ENCODE assay signal across 9 mouse cellular contexts in the genomic region with DNA sequence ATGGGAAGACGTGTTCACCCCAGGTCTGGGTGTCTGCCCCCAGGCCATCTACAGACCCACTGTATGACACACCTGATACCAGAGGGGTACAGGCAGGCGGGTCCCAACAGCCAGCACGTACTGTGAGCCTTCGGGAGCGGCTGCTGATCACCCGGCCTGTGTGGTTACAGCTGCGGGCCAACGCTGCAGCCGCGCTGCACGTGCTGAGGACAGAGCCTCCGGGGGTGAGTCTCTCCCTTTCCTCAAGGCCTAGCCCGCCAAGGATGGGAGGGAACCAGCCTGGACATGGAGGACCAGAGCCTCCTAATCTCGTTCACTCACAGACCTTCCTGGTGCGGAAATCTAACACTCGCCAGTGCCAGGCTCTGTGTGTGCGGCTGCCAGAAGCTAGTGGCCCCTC. TPM values are rescaled to one million over a fixed set of nuclear protein-coding genes. Genes with fewer than 3 reads are reported as not detected.
DNase-seq lines count a peak whose midpoint lies in the region; ATAC-seq and TF ChIP-seq lines count a peak whose summit lies in the region.
"Had no signal": no experiment of that assay in that cellular context is flagged by ENCODE, and none has a peak within 500 bp of the region (broad histone marks: within the 10 kb centered on the region; RNA-seq: fewer than 3 reads in every experiment).

No protein-coding gene starts in this region.

- peaks cover 4% of the 10 kb centered on the region for H3K4me1 ChIP-seq in heart, adult 2 months (ENCODE audit: control insufficient read depth, insufficient read depth, low read length)
- H3K4me1 ChIP-seq in heart, postnatal 0 days (ENCODE audit: control insufficient read depth, insufficient read depth) = peaks cover 10% of the 10 kb centered on the region

- no peaks in the 10 kb centered on the region for H3K9me3 ChIP-seq in heart, postnatal 0 days (replicated peaks; ENCODE audit: control insufficient read depth, low read length)

- H3K9ac ChIP-seq in heart, adult 2 months (ENCODE audit: low read depth, low read length) = peak overlapping the region; percentile 56
- no peak overlapping the region for H3K9ac ChIP-seq in heart, postnatal 0 days (replicated peaks; ENCODE audit: low read depth, low read length)

- no peak for TF ChIP-seq EP300 in heart, adult 2 months (IDR thresholded peaks at IDR 0.05; ENCODE audit: insufficient read depth, low read depth, low read length)
- TF ChIP-seq EP300 in heart, postnatal 0 days (IDR thresholded peaks at IDR 0.05; ENCODE audit: low read depth) = no peak

- no peak for TF ChIP-seq POLR2A in heart, adult 2 months (IDR thresholded peaks at IDR 0.05; ENCODE audit: insufficient read depth, low read depth, low read length)

- H3K27ac ChIP-seq in heart, adult 2 months = peak overlapping the region; percentile 67
- H3K27ac ChIP-seq in heart, postnatal 0 days (ENCODE audit: low read depth) = peak overlapping the region; percentile 46

- peak; percentile 22 for ATAC-seq in heart, postnatal 0 days (ENCODE audit: insufficient read depth, low read depth)
- ATAC-seq in megakaryocyte progenitor cell, adult 5-6 weeks (replicated peaks; ENCODE audit: poor library complexity) = peak; percentile 18; the same call in 1 of the 2 replicates

- TF ChIP-seq CTCF in heart, adult 2 months (IDR thresholded peaks at IDR 0.05) = no peak
- no peak for TF ChIP-seq CTCF in heart, postnatal 0 days (IDR thresholded peaks at IDR 0.05; ENCODE audit: low read depth)

- 16% methylated on average over 17 of the region's 17 CpGs for WGBS in heart, adult 2 months
- WGBS in heart, postnatal 0 days = 5% methylated on average over 17 of the region's 17 CpGs

- H3K4me3 ChIP-seq in heart, adult 2 months = peak overlapping the region; percentile 46
- peak overlapping the region; percentile 29 for H3K4me3 ChIP-seq in heart, postnatal 0 days (ENCODE audit: low read depth, low read length)

- no peaks in the 10 kb centered on the region for H3K36me3 ChIP-seq in heart, adult 2 months (ENCODE audit: control insufficient read depth, insufficient read depth, low read length)
- peaks cover 38% of the 10 kb centered on the region for H3K36me3 ChIP-seq in heart, postnatal 0 days (replicated peaks; ENCODE audit: control insufficient read depth, insufficient read depth, low read length)

- intact Hi-C loops in heart, adult 2 months (cut with DNase I) = no loop called here
- intact Hi-C loops in gastrocnemius, postnatal 14 days (cut with DNase I; ENCODE audit: low total_unique reads) = no loop called here

- H3K79me2 ChIP-seq in heart, adult 2 months (replicated peaks; ENCODE audit: control insufficient read depth, insufficient read depth, low read length) = no peaks in the 10 kb centered on the region

- no peaks in the 10 kb centered on the region for H3K27me3 ChIP-seq in heart, adult 2 months (ENCODE audit: control insufficient read depth, insufficient read depth, low read length)
- peaks cover 17% of the 10 kb centered on the region; the same call in 1 of the 2 replicates for H3K27me3 ChIP-seq in heart, postnatal 0 days (ENCODE audit: control insufficient read depth, insufficient read depth, low read length)

- H3K4me2 ChIP-seq in heart, postnatal 0 days (ENCODE audit: low read depth, low read length) = peak overlapping the region; percentile 51

- peak in 1 of 2 experiments; percentile 50 for DNase-seq in heart, adult 2 months
- no peak for DNase-seq in heart, adult 18-20 months
- DNase-seq in NIH3T3 (ENCODE audit: low read depth) = peak; percentile 68
- no peak for DNase-seq in heart, postnatal 0 days (ENCODE audit: low spot score)
- DNase-seq in ovary, postnatal 36 days (ENCODE audit: low spot score) = no peak
- no peak for DNase-seq in frontal cortex, postnatal 14 days (ENCODE audit: low spot score in 2 of 2)
- no peak for DNase-seq in gastrocnemius, postnatal 14 days

RNA-seq across cellular contexts. Expression of gene Rin1, which starts 0.8 kb away (rescaled TPM):
- total RNA-seq in heart, adult 2 months (2021) = 1 to 10 TPM; 1.2 to 1.8 TPM
- polyA plus RNA-seq in heart, adult 2 months (2012; rRNA removed) = 2.1 and 3.0 TPM in 2 replicates
- total RNA-seq in heart, adult 18-20 months (2021) = 1 to 10 TPM; 1.9 to 2.4 TPM
- 3.1 and 3.2 TPM in 2 replicates for total RNA-seq in heart, postnatal 0 days (2014; rRNA removed; ENCODE audit: low replicate concordance)
- 0.97 and 1.3 TPM in 2 replicates for polyA plus RNA-seq in heart, postnatal 0 days (2015; fragmentation: Nextera tagmentation; extraction: Ambion mirVana)
- total RNA-seq in megakaryocyte progenitor cell, adult 5-6 weeks (2015) = 0.17 and 0.22 TPM in 2 replicates
- total RNA-seq in megakaryocyte progenitor cell, adult 5-6 weeks (2017) = 0.12 and 0.47 TPM in 2 replicates
- 1 to 10 TPM in 1 of 2 experiments, under 1 TPM in 1; 0.55 to 1.1 TPM for total RNA-seq in gastrocnemius, postnatal 14 days (2021)
- total RNA-seq: hematopoietic stem cell, adult 5-6 weeks had no signal

RNA-seq across cellular contexts. Expression of gene Brms1, which starts 9.9 kb away (rescaled TPM):
- total RNA-seq in heart, adult 2 months (2021) = 10 to 100 TPM; 14.3 to 16.9 TPM
- 17.0 and 18.1 TPM in 2 replicates for polyA plus RNA-seq in heart, adult 2 months (2012; rRNA removed)
- 10 to 100 TPM; 11.8 to 16.2 TPM for total RNA-seq in heart, adult 18-20 months (2021)
- total RNA-seq in heart, postnatal 0 days (2014; rRNA removed; ENCODE audit: low replicate concordance) = 1.9 and 13.6 TPM in 2 replicates
- 20.0 and 20.4 TPM in 2 replicates for polyA plus RNA-seq in heart, postnatal 0 days (2015; fragmentation: Nextera tagmentation; extraction: Ambion mirVana)
- total RNA-seq in megakaryocyte progenitor cell, adult 5-6 weeks (2015) = 12.8 and 19.7 TPM in 2 replicates
- 36.6 and 39.8 TPM in 2 replicates for total RNA-seq in megakaryocyte progenitor cell, adult 5-6 weeks (2017)
- total RNA-seq in gastrocnemius, postnatal 14 days (2021) = 10 to 100 TPM; 11.1 to 11.3 TPM

RNA-seq across cellular contexts. Expression of gene AC124502.3, which starts 12.3 kb away (rescaled TPM):
- total RNA-seq in heart, adult 2 months (2021) = 1 to 10 TPM; 1.3 to 2.3 TPM
- polyA plus RNA-seq in heart, adult 2 months (2012; rRNA removed) = 0.08 and 0.15 TPM in 2 replicates
- total RNA-seq in heart, adult 18-20 months (2021) = 1 to 10 TPM in 1 of 2 experiments, under 1 TPM in 1; 0.93 to 2.7 TPM
- total RNA-seq in heart, postnatal 0 days (2014; rRNA removed; ENCODE audit: low replicate concordance) = 1.7 TPM in 1 of 2 replicates, not detected in the other
- polyA plus RNA-seq in heart, postnatal 0 days (2015; fragmentation: Nextera tagmentation; extraction: Ambion mirVana) = 0.97 and 1.4 TPM in 2 replicates
- total RNA-seq in megakaryocyte progenitor cell, adult 5-6 weeks (2015) = 6.1 and 6.4 TPM in 2 replicates
- 8.0 and 8.2 TPM in 2 replicates for total RNA-seq in megakaryocyte progenitor cell, adult 5-6 weeks (2017)
- total RNA-seq in gastrocnemius, postnatal 14 days (2021) = under 1 TPM; 0.43 to 0.89 TPM

RNA-seq across cellular contexts. Expression of gene B4gat1, which starts 12.4 kb away (rescaled TPM):
- 10 to 100 TPM; 43.2 to 43.8 TPM for total RNA-seq in heart, adult 2 months (2021)
- polyA plus RNA-seq in heart, adult 2 months (2012; rRNA removed) = 43.2 and 48.8 TPM in 2 replicates
- total RNA-seq in heart, adult 18-20 months (2021) = 10 to 100 TPM; 46.0 TPM
- total RNA-seq in heart, postnatal 0 days (2014; rRNA removed; ENCODE audit: low replicate concordance) = 46.2 and 58.3 TPM in 2 replicates
- polyA plus RNA-seq in heart, postnatal 0 days (2015; fragmentation: Nextera tagmentation; extraction: Ambion mirVana) = 47.4 and 48.2 TPM in 2 replicates
- 0.99 TPM in 1 of 2 replicates, not detected in the other for total RNA-seq in megakaryocyte progenitor cell, adult 5-6 weeks (2015)
- total RNA-seq in megakaryocyte progenitor cell, adult 5-6 weeks (2017) = 0.75 TPM in 1 of 2 replicates, not detected in the other
- total RNA-seq in gastrocnemius, postnatal 14 days (2021) = 10 to 100 TPM; 20.4 to 23.7 TPM
- total RNA-seq: hematopoietic stem cell, adult 5-6 weeks had no signal

RNA-seq across cellular contexts. Expression of gene Cd248, which starts 16.8 kb away (rescaled TPM):
- 10 to 100 TPM in 1 of 2 experiments, 1 to 10 TPM in 1; 9.3 to 12.2 TPM for total RNA-seq in heart, adult 2 months (2021)
- 18.1 and 20.0 TPM in 2 replicates for polyA plus RNA-seq in heart, adult 2 months (2012; rRNA removed)
- 1 to 10 TPM; 6.9 to 7.4 TPM for total RNA-seq in heart, adult 18-20 months (2021)
- 19.8 and 24.4 TPM in 2 replicates for total RNA-seq in heart, postnatal 0 days (2014; rRNA removed; ENCODE audit: low replicate concordance)
- polyA plus RNA-seq in heart, postnatal 0 days (2015; fragmentation: Nextera tagmentation; extraction: Ambion mirVana) = 7.8 and 8.8 TPM in 2 replicates
- 0.20 and 0.30 TPM in 2 replicates for total RNA-seq in megakaryocyte progenitor cell, adult 5-6 weeks (2015)
- total RNA-seq in megakaryocyte progenitor cell, adult 5-6 weeks (2017) = 0.20 and 0.25 TPM in 2 replicates
- 10 to 100 TPM; 23.8 to 43.2 TPM for total RNA-seq in gastrocnemius, postnatal 14 days (2021)
